Mouse (Mus musculus) MEL (cell line): ENCODE measurements around the gene Gm136.

Experiments
- CTCF ChIP-seq, 3 experiments: IDR thresholded peaks in 2 of 3; conservative IDR thresholded peaks in 1 of 3; 2 replicates each; pipeline ENCODE4 v1.5.1; 2011 to 2012; ENCODE audit warnings: low read length in 3 of 3, low read depth in 2 of 3, mild to moderate bottlenecking in 2 of 3, improper control_type of control experiment in 1 of 3, inconsistent platforms in 1 of 3, mixed read lengths in 1 of 3, moderate library complexity in 1 of 3; ENCODE audit not compliant: control insufficient read depth in 1 of 3, insufficient read depth in 1 of 3, poor library complexity in 1 of 3, severe bottlenecking in 1 of 3
- EP300 ChIP-seq, 2 experiments: IDR thresholded peaks; 2 replicates each; pipeline ENCODE4 v1.6.1; 2011; ENCODE audit warnings: improper control_type of control experiment in 2 of 2, low read length in 2 of 2, low read depth in 1 of 2, mild to moderate bottlenecking in 1 of 2
- GABPA ChIP-seq: IDR thresholded peaks from 2 replicates; pipeline ENCODE4 v1.6.1; 2012; ENCODE audit warnings: low read depth, mild to moderate bottlenecking, inconsistent platforms, low read length, improper control_type of control experiment, moderate library complexity
- GATA1 ChIP-seq: IDR thresholded peaks from 2 replicates; pipeline ENCODE4 v1.6.1; 2011; ENCODE audit warnings: low read depth, low read length, improper control_type of control experiment
- MEF2A ChIP-seq: IDR thresholded peaks from 2 replicates; pipeline ENCODE4 v1.6.1; 2014; ENCODE audit warnings: low read depth, mild to moderate bottlenecking, inconsistent platforms, low read length, improper control_type of control experiment; ENCODE audit not compliant: poor library complexity, insufficient replicate concordance, severe bottlenecking; ENCODE audit errors: extremely low read depth
- MXI1 ChIP-seq: IDR thresholded peaks from 2 replicates; pipeline ENCODE4 v1.6.1; 2011; ENCODE audit warnings: mild to moderate bottlenecking, low read depth, low read length, improper control_type of control experiment
- POLR2A ChIP-seq, 2 experiments: IDR thresholded peaks; 2 replicates each; pipeline ENCODE4 v1.6.1; 2011 to 2012; ENCODE audit warnings: low read length in 2 of 2, mild to moderate bottlenecking in 2 of 2, control low read depth in 1 of 2, improper control_type of control experiment in 1 of 2, low read depth in 1 of 2, moderate library complexity in 1 of 2; ENCODE audit not compliant: control insufficient read depth in 1 of 2, insufficient read depth in 1 of 2, poor library complexity in 1 of 2

DNA sequence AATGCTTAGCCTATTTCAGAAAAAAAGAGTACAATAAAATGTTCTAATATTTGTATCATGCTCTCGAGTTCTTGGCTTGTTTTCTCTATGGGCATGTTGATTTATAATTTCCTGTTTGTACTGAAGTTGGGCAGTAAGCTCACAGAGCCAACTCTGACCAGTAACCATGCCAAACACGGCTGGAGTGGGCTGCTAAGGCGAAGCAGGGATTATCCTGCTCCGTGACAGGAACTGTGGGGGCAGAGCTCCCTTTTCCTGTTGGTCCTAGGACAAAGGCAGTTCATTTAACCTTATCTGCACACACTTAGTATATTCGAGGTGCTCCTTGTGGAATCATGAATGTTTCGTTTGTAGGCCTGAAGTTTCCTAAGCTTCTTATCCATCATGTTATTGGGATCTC lies 6.8 kb downstream of the Gm136 start:
- TF ChIP-seq MXI1 (no peak), CTCF (IDR thresholded peaks at IDR 0.05 in 2 of 3, conservative IDR thresholded peaks at IDR 0.05 in 1 of 3; ENCODE audit: control insufficient read depth in 1 of 3, insufficient read depth in 1 of 3, low read depth in 2 of 3, low read length in 3 of 3, poor library complexity in 1 of 3, severe bottlenecking in 1 of 3) (no peak), EP300 (IDR thresholded peaks at IDR 0.05; ENCODE audit: low read depth in 1 of 2, low read length in 2 of 2) (no peak), MEF2A (no peak), POLR2A (IDR thresholded peaks at IDR 0.05; ENCODE audit: control insufficient read depth in 1 of 2, insufficient read depth in 1 of 2, low read depth in 1 of 2, low read length in 2 of 2, poor library complexity in 1 of 2) (no peak), GATA1 (no peak), GABPA (no peak)
